Mouse (Mus musculus) ovary, postnatal 10 days (tissue): ENCODE data around the gene Aak1.
"Not testable (repeated sequence)": the region's sequence is repeated elsewhere in the genome, so short reads cannot be mapped to it uniquely, and the experiment has no call there.

ENCODE experiments used
- DNase-seq: peaks from one replicate; pipeline ENCODE4 v3.0.0; 2022; ENCODE audit warnings: low spot score

Aak1 gene

GRCm38 (mm10) chr6:87026980-87027379 is 177.7 kb downstream of the Aak1 start:
- DNase-seq: no peak

DNA sequence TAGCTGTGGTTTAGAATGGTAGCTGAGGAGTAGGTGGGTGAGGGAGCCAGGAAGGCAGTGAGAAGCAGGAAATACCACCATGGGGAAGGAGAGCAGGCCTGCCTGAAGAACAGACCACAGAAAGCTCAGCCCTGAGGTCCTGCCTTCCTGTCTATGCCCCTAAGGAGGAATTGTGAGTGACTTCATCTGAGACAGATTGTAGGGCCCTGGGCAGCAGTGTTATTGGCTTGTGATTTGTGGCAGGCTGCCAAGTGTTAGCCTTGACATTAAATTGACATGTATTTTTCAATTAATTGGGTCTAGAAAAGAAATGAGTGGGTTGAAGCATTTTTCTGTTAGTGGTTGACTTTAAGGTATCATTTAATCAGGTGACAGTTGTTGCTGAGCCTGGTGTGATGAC is 179.6 kb downstream of the Aak1 start:
- no peak for DNase-seq

DNA sequence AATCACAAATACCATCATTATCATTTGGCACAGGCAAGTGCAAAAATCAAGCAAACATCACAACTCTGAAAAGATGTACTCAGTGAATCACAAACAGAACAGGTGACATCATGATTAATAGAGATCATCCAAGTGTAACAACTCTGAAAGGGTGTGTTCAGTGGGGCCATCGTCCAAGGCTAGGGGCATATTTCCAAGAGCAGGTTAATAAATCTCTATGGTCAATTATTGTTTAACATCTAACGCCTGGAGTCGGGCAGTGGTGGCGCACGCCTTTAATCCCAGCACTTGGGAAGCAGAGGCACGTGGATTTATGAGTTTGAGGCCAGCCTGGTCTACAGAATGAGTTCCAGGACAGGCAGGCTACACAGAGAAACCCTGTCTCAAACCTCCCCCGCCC is 182.0 kb downstream of the Aak1 start:
- DNase-seq: not testable (repeated sequence)

- DNase-seq: no peak
Measured at GRCm38 (mm10) chr6:87032401-87032800, 183.1 kb downstream of the Aak1 start.

DNA sequence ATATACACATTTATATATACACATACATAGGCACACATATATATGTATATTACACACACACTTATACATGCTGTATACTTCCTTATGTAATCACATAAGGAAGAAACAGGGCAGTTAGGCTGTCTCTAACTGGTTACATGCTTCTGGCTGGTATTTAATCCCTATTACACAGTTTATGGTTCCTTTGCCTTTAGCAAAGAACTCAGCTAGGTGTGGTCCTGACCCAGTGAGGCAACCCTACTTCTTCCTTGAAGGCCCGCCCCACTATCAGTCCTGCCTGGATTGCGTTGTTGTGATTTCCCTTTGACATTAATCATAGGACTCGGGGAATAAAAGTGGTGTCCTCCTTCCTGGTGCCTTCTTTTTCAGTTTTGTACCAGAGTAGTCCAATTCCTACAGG is 185.1 kb downstream of the Aak1 start:
- DNase-seq: no peak

DNA sequence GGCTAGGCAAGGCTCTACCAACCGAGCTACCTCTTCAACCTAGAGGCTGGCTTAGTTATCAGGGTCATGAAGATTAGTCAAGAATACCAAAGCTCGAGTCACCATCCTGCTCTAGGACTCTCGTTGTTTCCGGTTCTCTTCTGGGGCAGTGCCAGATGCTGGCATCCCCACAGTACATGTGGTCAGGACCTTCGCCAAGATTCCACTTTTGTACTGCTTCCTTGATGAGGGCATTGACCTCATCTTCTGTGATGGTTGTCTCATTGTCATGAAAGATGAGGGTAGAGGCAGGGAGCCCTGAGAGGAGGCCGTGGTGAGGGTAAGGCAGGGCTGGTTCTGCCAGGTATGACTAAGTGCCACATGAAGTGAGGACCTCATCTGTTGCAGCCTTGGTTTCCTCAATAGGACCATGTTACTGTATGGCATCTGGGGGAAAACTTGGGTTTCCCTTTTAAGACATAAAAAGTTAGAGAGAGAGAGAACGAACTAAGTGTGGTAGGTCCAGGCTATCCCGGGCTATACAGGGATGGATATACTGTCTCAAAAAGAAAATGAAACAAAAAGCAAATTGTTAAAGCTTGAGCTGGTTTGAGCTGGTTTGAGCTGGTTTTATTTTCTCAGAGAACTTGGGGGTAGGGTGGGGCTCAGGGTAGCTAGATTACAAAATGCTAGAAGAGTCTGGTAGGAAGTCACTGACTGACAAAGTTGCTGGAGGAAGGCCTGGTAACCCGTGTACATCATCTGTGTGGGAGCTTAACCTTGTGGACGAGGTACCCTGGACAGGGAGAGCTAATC is 188.7 kb downstream of the Aak1 start:
- no peak for DNase-seq

DNA sequence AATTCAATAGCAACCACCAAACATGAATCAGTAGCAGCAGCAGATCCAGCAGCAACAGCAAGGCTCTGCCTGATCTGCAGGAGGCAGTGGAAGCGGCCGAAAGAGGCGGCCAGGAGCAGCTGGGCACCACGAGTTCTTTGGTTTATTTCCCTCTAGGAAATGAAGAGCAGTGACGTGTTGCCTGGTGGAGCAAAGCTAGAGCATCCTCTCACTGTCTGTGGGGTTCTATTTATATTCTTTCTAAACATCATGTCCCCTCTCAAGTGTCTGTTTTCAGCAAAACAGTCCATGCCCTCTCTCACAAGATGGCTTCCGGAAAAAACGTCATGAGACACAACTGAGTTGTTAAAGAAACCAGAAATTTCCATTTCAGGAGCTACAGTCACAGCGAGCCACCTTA is 189.8 kb downstream of the Aak1 start:
- DNase-seq: no peak

DNA sequence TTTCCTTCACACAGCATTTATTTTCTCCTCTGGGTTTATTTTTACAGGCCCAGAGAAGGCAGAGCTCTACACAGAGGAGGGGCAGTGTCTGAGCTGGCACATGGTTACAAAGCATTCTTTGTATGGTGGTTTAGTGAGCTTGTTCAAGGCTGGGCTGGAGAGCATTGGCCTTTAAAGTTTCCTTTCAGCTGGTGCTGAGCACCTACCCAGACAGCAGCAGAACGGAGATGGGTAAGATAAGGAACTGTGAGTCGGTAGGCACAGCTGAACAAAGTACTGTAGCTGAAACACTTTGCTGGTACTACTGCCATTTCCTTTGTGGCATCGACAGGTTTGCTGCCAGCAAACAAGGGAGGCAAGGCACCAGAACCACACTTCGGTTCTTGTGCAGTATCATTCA is 191.7 kb downstream of the Aak1 start:
- no peak for DNase-seq

DNA sequence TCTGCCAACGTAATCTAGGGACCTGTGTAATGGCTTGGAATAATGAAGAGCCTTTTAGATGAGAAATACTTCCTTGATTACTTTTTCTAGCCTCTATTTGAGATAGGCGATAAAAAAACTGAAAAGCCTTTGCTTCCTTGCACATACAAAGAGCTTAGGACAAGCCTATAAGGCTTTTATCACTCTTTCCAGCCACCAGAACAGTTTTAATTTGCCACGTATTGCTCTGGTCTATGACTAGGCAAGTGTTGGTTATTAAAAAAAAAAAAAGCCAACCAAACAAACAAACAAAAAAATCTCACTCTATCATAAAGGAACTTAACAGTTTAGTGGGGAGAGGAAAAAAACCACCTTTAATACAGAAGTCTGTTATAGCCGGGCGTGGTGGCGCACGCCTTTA is 192.1 kb downstream of the Aak1 start:
- DNase-seq: no peak

DNA sequence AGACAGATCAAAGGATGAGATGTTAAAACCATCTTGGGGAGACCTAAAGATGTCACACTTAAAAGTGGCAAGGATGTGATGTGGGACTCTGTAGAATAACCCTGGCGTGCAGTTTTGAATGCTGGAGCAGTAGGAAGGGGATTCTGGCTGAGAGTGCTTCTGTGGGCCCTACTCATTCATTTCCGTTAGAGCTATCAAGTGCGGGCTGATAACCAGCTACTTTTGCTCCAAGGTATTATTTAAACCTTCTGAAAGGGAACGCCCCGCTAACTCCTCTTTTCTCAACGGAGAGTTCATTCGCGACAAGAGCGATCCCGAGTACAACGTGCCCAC is 192.7 kb downstream of the Aak1 start:
- no peak for DNase-seq

DNA sequence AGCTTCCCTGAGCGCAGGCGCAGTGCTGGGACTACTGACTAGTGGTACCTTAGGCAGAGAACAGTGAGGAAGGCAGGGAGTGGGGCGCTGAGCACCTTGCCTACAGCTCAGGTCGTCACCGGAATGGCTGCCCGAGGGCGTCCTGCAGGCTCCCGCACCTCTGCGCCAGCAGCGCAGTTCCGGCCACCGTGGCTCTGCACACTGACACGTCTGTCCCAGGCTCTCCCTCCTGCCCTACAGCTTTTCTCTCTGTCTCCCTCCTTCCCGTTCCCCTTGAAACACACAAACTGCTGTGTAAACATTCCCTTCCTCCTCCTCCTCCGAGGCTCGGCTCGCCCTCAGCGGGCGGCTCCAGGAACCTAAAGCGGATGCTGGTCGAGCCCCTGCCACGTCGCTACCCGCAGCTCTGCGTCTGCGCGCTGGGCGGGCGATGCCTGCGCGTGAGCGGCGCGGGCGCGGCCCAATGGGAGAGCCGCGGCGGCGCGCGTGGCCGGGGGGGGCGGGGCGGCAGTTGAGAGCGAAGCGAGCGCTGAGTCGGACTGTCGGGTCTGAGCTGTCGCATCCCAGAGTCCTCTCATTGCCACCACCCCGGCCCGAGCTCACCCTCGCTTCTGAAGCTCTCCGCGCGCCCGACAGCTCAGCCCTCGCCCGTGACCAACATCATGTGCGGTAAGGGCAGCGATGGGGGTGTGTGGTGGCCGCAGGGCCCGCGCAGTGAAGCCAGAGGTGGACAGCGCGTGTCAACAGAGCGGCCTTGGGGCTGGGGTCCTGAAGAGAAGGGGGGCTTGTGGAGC is 193.2 kb downstream of the Aak1 start, which contains the start of gene Gfpt1:
Gene Gfpt1, plus strand, starts transcription at position 510 of the 794 bp plus-strand sequence.
- peak; percentile 88 for DNase-seq

DNA sequence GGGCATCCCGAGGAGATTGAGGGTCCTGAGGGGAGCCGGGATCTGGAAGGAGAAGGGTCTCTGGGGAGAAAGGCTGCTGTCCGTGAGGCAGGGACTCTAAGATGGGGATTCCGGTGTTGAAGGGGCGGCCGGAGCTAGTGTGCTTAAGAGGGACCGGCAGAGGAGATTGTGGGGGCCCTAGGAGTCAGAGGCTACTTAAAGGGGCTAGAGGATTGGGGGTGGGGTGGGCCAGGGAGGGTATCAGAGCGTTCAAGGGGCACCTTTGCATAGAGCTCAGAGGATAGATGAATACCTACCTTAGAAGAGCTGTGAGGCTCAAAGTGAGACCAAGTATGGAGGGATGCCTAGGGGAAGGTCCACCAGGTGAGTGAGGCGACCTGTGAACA is 193.8 kb downstream of the Aak1 start:
- no peak for DNase-seq

- no peak for DNase-seq
Measured at GRCm38 (mm10) chr6:87044895-87045294, 195.6 kb downstream of the Aak1 start.

DNA sequence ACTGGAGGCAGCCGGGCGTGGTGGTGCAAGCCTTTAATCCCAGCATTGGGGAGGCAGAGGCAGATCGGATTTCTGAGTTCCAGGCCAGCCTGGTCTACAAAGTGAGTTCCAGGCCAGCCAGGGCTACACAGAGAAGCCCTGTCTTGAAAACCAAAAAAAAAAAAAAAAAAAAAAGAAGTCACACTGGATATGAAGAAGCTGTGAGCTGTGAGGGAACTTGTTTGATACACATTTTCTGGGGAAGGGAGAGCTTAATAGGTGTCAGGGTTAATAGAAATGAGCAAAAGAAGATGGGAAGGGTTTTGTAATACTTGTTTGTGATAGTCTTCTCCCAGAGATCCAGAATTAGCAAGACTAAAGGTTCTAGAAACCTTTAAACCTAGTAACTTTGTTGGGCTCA is 196.2 kb downstream of the Aak1 start:
- DNase-seq: no peak

- not testable (repeated sequence) for DNase-seq
Measured at GRCm38 (mm10) chr6:87048712-87049111, 199.4 kb downstream of the Aak1 start.

GRCm38 (mm10) chr6:87051886-87052425 is 202.6 kb downstream of the Aak1 start:
- DNase-seq: no peak
